Mouse (Mus musculus) embryonic fibroblast, embryonic 13.5 days (primary cell): ENCODE results near the gene Igfn1.

Experiments
- CTCF ChIP-seq: IDR thresholded peaks from 2 replicates; pipeline ENCODE4 v1.5.1; 2011; ENCODE audit warnings: mild to moderate bottlenecking, control low read depth, low read length, moderate library complexity, borderline replicate concordance; ENCODE audit not compliant: insufficient read depth
- POLR2A ChIP-seq: IDR thresholded peaks from 2 replicates; pipeline ENCODE4 v1.6.1; 2011; ENCODE audit warnings: low read depth, mild to moderate bottlenecking, control low read depth, low read length, moderate library complexity

DNA sequence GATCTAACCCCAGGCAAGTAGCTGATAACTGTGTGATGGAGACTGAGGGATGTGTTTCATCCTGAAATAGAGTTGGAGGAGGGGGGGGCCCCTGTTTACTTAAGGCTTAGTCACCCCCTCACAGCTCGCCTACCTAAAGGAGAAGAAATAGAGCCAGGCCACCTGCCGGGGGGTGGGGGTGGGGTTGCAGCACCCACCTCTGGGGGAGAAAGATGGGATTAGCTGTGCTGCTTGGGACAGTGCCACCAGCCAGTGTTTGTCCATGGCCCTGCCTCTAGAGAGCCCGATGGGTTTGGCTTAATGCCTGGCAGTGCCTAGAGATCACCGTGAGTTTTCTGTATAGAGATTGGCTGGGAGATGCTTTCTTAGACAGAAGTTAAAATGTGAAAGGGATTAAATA, 34.7 kb upstream of the Igfn1 start:
- no peak for TF ChIP-seq CTCF
- TF ChIP-seq POLR2A: no peak
